Mouse (Mus musculus): ENCODE data around the gene Syce2. TPM values are rescaled to one million over a fixed set of nuclear protein-coding genes. Genes with fewer than 3 reads are reported as not detected.

The Syce2 gene
- polyA plus RNA-seq, 1 experiment from 2014 or later: 55.0 TPM

GRCm38 (mm10) chr8:84834866-84835855 is 36.8 kb upstream of the Syce2 start:
- peaks cover 41% of the 10 kb centered on the region for H3K36me3 ChIP-seq
- H3K27ac ChIP-seq (replicated peaks): peak overlapping the region; percentile 94
- peaks cover 53% of the 10 kb centered on the region for H3K4me1 ChIP-seq
- H3K4me3 ChIP-seq: no peak overlapping the region
- no peak overlapping the region; the same call in 1 of the 2 replicates for H3K4me2 ChIP-seq (replicated peaks)
- 42% methylated on average over 10 of the region's 10 CpGs for WGBS
- H3K27me3 ChIP-seq: no peaks in the 10 kb centered on the region
- no peaks in the 10 kb centered on the region for H3K9me3 ChIP-seq
- ATAC-seq (replicated peaks): peak; percentile 74
- H3K9ac ChIP-seq (replicated peaks): no peak overlapping the region

DNA sequence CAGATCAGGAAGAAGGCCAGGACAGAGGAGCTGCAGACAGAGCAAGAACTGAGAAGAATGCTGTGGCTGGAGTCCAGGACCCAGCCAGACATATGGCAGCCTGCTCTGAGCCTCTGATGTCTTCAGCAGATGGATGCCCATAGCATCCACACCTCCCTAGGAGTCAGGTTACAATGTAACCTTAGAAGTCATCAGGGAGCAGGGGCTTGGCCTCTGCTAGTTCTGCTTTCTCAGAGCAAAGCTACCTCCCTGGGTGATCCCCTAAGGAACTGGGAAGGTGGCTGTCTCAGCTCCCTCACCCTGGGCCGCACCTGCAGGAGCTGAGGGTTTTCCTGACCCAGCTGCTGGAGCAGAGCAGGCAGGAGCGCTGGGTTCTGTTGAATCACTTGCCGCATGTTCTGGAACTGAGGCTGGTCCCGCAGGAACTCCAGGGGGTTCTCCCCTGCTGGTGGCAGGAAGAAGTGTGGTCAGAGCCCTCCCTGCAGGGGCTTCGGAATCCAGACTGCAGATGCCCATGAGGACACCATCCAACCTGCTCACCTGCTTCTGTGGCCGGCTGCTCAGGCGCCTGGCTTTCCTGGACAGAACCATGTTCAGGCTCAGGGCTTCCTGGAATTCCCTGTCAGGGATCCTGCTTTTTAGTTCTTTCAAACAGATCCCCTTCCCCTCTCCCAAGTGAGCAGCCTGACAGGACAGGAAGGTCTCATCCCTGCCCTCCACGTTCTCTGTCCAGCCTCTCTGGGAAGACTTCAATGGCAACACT is 34.6 kb upstream of the Syce2 start:
- H3K36me3 ChIP-seq: peaks cover 55% of the 10 kb centered on the region
- 74% methylated on average over 8 of the region's 8 CpGs for WGBS
- peaks cover 53% of the 10 kb centered on the region for H3K4me1 ChIP-seq

GRCm38 (mm10) chr8:84837912-84838470 is 33.9 kb upstream of the Syce2 start:
- 88% methylated on average over 15 of the region's 15 CpGs for whole genome bisulfite sequencing
- H3K36me3 ChIP-seq: peaks cover 62% of the 10 kb centered on the region
- ATAC-seq (replicated peaks): no peak
- no peak overlapping the region for H3K4me2 ChIP-seq (replicated peaks)
- H3K27ac ChIP-seq (replicated peaks): no peak overlapping the region
- H3K4me1 ChIP-seq: peaks cover 54% of the 10 kb centered on the region
- no peak overlapping the region for H3K9ac ChIP-seq (replicated peaks)
- H3K9me3 ChIP-seq: no peaks in the 10 kb centered on the region
- no peaks in the 10 kb centered on the region for H3K27me3 ChIP-seq
- H3K4me3 ChIP-seq: no peak overlapping the region

More for the DNA sequence above, 34.6 kb upstream of the Syce2 start:
- no peaks in the 10 kb centered on the region for H3K27me3 ChIP-seq
- H3K4me2 ChIP-seq (replicated peaks): no peak overlapping the region
- peak overlapping the region; percentile 94; the same call in 1 of the 2 replicates for H3K27ac ChIP-seq (replicated peaks)
- no peak overlapping the region for H3K4me3 ChIP-seq
- no peak overlapping the region for H3K9ac ChIP-seq (replicated peaks)
- ATAC-seq (replicated peaks): no peak
- no peaks in the 10 kb centered on the region for H3K9me3 ChIP-seq

DNA sequence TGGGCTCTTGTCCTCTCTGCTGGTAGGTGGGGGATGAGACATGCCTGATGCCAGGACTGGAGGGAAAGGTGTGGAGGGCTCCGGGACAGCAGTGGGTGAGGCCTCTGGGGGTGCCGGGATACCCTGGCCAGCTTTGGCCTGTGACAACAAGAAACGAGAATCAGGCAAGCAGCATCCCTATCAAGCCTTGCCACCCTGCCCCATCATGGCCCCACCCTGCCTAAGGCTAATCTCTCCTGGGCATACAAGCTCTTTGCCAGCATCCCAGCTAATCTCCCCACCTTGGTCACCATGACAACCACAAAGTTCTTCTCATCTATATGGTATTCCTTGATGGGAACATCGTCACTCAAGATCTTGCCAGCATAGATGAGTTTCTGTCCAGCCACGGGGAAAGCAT is 33.4 kb upstream of the Syce2 start:
- H3K27ac ChIP-seq (replicated peaks): no peak overlapping the region
- H3K9ac ChIP-seq (replicated peaks): no peak overlapping the region
- no peak overlapping the region for H3K4me3 ChIP-seq
- H3K4me2 ChIP-seq (replicated peaks): no peak overlapping the region
- H3K9me3 ChIP-seq: no peaks in the 10 kb centered on the region
- WGBS: 89% methylated on average over 5 of the region's 5 CpGs
- peaks cover 67% of the 10 kb centered on the region for H3K36me3 ChIP-seq
- no peak for ATAC-seq (replicated peaks)
- peaks cover 54% of the 10 kb centered on the region for H3K4me1 ChIP-seq
- no peaks in the 10 kb centered on the region for H3K27me3 ChIP-seq

- H3K4me1 ChIP-seq: peaks cover 53% of the 10 kb centered on the region
- H3K4me2 ChIP-seq (replicated peaks): peak overlapping the region; percentile 60
- H3K27ac ChIP-seq (replicated peaks): no peak overlapping the region
- H3K36me3 ChIP-seq: peaks cover 69% of the 10 kb centered on the region
- peak overlapping the region; percentile 59 for H3K4me3 ChIP-seq
- 99% methylated on average over 2 of the region's 2 CpGs for WGBS
- H3K9ac ChIP-seq (replicated peaks): no peak overlapping the region
- no peaks in the 10 kb centered on the region for H3K27me3 ChIP-seq
- ATAC-seq (replicated peaks): no peak
- H3K9me3 ChIP-seq: no peaks in the 10 kb centered on the region
Observed at GRCm38 (mm10) chr8:84839411-84839810, 32.5 kb upstream of the Syce2 start.

- H3K9ac ChIP-seq (replicated peaks): peak overlapping the region; percentile 70
- H3K27ac ChIP-seq (replicated peaks): peak overlapping the region; percentile 88
- peaks cover 73% of the 10 kb centered on the region for H3K36me3 ChIP-seq
- H3K9me3 ChIP-seq: no peaks in the 10 kb centered on the region
- peak overlapping the region; percentile 59 for H3K4me3 ChIP-seq
- peaks cover 53% of the 10 kb centered on the region for H3K4me1 ChIP-seq
- no peaks in the 10 kb centered on the region for H3K27me3 ChIP-seq
- WGBS: 2% methylated on average over 7 of the region's 7 CpGs
- H3K4me2 ChIP-seq (replicated peaks): peak overlapping the region; percentile 60
- no peak for ATAC-seq (replicated peaks)
Observed at GRCm38 (mm10) chr8:84839875-84840247, 32.0 kb upstream of the Syce2 start.

DNA sequence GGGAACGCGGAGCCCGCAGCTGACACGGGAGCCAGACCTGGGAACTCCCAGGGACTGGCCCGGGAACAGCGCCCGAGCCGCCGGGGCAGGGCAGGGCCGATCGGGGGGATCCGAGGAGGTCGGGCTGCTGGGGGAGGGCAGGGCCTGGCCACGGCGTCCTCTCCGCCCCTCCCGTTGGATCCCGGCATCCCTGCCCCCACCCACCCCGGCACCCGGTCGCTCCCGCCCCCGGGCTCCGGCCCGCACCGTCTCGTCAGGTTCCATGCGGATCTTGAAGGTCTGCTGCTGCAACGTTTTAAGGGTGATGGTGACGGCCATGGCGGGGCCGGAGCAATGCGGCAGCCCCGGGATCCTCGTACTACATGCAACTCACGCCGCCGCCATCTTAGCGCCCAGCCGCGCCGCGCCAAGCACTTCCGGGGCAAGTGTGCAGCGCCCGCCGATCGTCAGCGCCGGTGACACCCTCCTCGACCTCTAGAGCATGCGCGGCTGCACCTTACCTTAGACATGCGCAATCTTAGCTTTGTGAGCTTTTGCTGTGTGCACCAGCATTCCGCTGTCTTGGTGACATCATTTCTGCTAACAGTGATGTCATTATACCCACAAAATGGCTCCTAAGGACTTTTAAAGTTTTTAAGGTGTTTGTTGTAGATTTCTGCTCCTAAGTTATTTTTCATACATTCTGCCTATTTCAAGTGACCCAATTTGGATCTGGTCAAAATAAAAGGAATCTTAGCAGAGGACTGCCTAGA is 31.5 kb upstream of the Syce2 start, which contains the start of gene Rad23a:
Gene Rad23a (minus strand): TSS at position 418 of the 752 bp plus-strand sequence.
- peak; percentile 95 for ATAC-seq (replicated peaks)
- peak within 1 kb of the TSS; percentile 88 for H3K27ac ChIP-seq (replicated peaks)
- peaks cover 76% of the 10 kb centered on the region for H3K36me3 ChIP-seq
- H3K9ac ChIP-seq (replicated peaks): peak within 1 kb of the TSS; percentile 70
- no peaks in the 10 kb centered on the region for H3K27me3 ChIP-seq
- H3K4me2 ChIP-seq (replicated peaks): peak within 1 kb of the TSS; percentile 60
- under 1% methylated on average over 50 of the region's 55 CpGs for WGBS
- H3K4me3 ChIP-seq: peak within 1 kb of the TSS; percentile 59
- no peaks in the 10 kb centered on the region for H3K9me3 ChIP-seq
- peaks cover 54% of the 10 kb centered on the region for H3K4me1 ChIP-seq

GRCm38 (mm10) chr8:84841514-84841913 is 30.4 kb upstream of the Syce2 start:
- H3K27me3 ChIP-seq: no peaks in the 10 kb centered on the region
- ATAC-seq (replicated peaks): no peak
- H3K9me3 ChIP-seq: no peaks in the 10 kb centered on the region
- peak overlapping the region; percentile 88; the same call in 1 of the 2 replicates for H3K27ac ChIP-seq (replicated peaks)
- H3K4me3 ChIP-seq: no peak overlapping the region
- peaks cover 65% of the 10 kb centered on the region for H3K36me3 ChIP-seq
- 79% methylated on average over 1 of the region's 1 CpGs for WGBS
- no peak overlapping the region for H3K9ac ChIP-seq (replicated peaks)
- no peak overlapping the region for H3K4me2 ChIP-seq (replicated peaks)
- H3K4me1 ChIP-seq: peaks cover 43% of the 10 kb centered on the region

DNA sequence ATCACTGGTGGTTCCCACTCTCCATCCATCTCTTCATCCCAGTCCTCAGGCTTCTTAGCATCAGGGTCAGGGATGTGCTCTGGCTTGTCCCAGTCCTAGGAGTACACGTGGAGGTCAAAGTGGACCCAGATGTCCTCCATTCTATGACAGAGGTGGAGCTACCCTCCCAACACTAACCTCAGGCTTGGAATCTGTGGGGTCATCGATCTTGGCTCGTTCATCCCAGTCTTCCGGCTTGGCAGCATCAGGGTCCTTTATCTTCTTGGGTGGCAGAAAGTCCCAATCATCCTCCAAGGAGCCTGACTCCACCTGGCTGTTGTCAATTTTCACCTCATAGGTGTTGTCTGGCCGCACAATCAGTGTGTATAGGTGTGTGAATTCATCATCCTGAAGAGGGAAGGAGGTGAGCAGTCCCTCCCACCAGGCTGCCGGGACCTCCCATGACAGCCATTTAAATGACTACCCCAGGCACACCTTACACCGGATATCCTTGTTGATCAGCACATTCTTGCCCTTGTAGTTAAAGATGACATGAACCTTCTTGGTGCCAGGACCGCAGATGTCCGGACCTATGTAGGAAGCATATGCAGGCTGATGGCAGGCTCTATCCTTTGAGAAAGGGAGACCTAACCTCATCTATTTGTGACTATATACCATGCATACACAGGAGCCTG is 27.4 kb upstream of the Syce2 start:
- no peaks in the 10 kb centered on the region for H3K27me3 ChIP-seq
- peak overlapping the region; percentile 95 for H3K4me3 ChIP-seq
- peaks cover 43% of the 10 kb centered on the region for H3K36me3 ChIP-seq
- no peak overlapping the region for H3K27ac ChIP-seq (replicated peaks)
- ATAC-seq (replicated peaks): no peak
- 92% methylated on average over 9 of the region's 9 CpGs for WGBS
- no peaks in the 10 kb centered on the region for H3K9me3 ChIP-seq
- H3K4me2 ChIP-seq (replicated peaks): peak overlapping the region; percentile 78
- H3K4me1 ChIP-seq: peaks cover 42% of the 10 kb centered on the region
- H3K9ac ChIP-seq (replicated peaks): peak overlapping the region; percentile 97

- Histone ChIP-seq H3K9ac (replicated peaks) (peak overlapping the region; percentile 97), H3K4me2 (replicated peaks) (peak overlapping the region; percentile 78), H3K36me3 (peaks cover 43% of the 10 kb centered on the region), H3K27me3 (no peaks in the 10 kb centered on the region), H3K4me3 (peak overlapping the region; percentile 95), H3K9me3 (no peaks in the 10 kb centered on the region), H3K27ac (replicated peaks) (peak overlapping the region; percentile 86), H3K4me1 (peaks cover 37% of the 10 kb centered on the region)
- WGBS: 12% methylated on average over 12 of the region's 12 CpGs
- ATAC-seq (replicated peaks): no peak
Observed at GRCm38 (mm10) chr8:84845355-84846093, 26.4 kb upstream of the Syce2 start.

All from forebrain, embryonic 15.5 days (tissue).